Mouse (Mus musculus): ENCODE measurements around the gene Gm49601. TPM values are rescaled to one million over a fixed set of nuclear protein-coding genes. Genes with fewer than 3 reads are reported as not detected.
A peak's percentile ranks its signal among the peaks of the same experiment; 100 is the strongest.

Gm49601 gene
- total and polyA plus RNA-seq, 3 experiments = 1.4 TPM; not detected in 2

- Histone ChIP-seq H3K9me3 (replicated peaks; ENCODE audit: low read length) (peaks cover 2% of the 10 kb centered on the region), H3K9ac (ENCODE audit: insufficient read depth, low read depth) (no peak overlapping the region), H3K27me3 (replicated peaks) (peaks cover 88% of the 10 kb centered on the region), H3K36me3 (replicated peaks in 1 of 2; ENCODE audit: control insufficient read depth in 1 of 2, insufficient read depth in 1 of 2, low read length in 1 of 2) (no peaks in the 10 kb centered on the region), H3K4me1 (ENCODE audit: control insufficient read depth in 1 of 2, insufficient read depth in 2 of 2) (peaks cover 5 to 26% of the 10 kb centered on the region in 2 experiments; a peak in 3 of 4 replicates), H3K4me2 (ENCODE audit: insufficient read depth, low read depth, poor library complexity, severe bottlenecking) (peak overlapping the region; percentile 44), H3K27ac (ENCODE audit: insufficient read depth, low read depth) (no peak overlapping the region), H3K79me2 (replicated peaks; ENCODE audit: control insufficient read depth, extremely low read depth, insufficient read depth, poor library complexity, severe bottlenecking) (no peaks in the 10 kb centered on the region), H3K4me3 (replicated peaks in 1 of 3; ENCODE audit: low read depth in 2 of 3, low read length in 2 of 3, poor library complexity in 1 of 3) (no peak overlapping the region)
- no peak for DNase-seq (ENCODE audit: extremely low read depth)
- in situ Hi-C loops (cut with MboI; ENCODE audit: low pct_ligation_motif_present, low pct_unique_long_range_greater_than_20kb, low sequenced_read_pairs) = no loop called here
- no peak for TF ChIP-seq BHLHE40 (IDR thresholded peaks at IDR 0.05; ENCODE audit: low read depth, low read length)
- TF ChIP-seq USF1 (IDR thresholded peaks at IDR 0.05; ENCODE audit: low read depth, low read length) = no peak
- peak; percentile 3; the same call in 1 of the 2 replicates for TF ChIP-seq ELF1 (IDR thresholded peaks at IDR 0.05; ENCODE audit: low read depth, low read length)
- no peak for TF ChIP-seq MEF2A (IDR thresholded peaks at IDR 0.05; ENCODE audit: borderline replicate concordance, low read depth, low read length)
- TF ChIP-seq SMC3 (IDR thresholded peaks at IDR 0.05; ENCODE audit: low read depth, low read length) = no peak
- dilution Hi-C loops (cut with MboI; ENCODE audit: extremely low pct_ligation_motif_present, extremely low pct_unique_long_range_greater_than_20kb, low sequenced_read_pairs) = no loop called here
These were observed 4.1 kb upstream of the Gm49601 start for GRCm38 (mm10) chr16:18630291-18630690.

GRCm38 (mm10) chr16:18629390-18630231 is 3.4 kb upstream of the Gm49601 start, which contains the start of gene Sept5:
Gene Sept5, minus strand, starts transcription at chr16:18629954.
- Histone ChIP-seq H3K4me1 (ENCODE audit: control insufficient read depth in 1 of 2, insufficient read depth in 2 of 2) (peaks cover 5 to 26% of the 10 kb centered on the region in 2 experiments; a peak in 3 of 4 replicates), H3K27ac (ENCODE audit: insufficient read depth, low read depth) (no peak within 1 kb of the TSS), H3K4me2 (ENCODE audit: insufficient read depth, low read depth, poor library complexity, severe bottlenecking) (peak within 1 kb of the TSS; percentile 44), H3K36me3 (replicated peaks in 1 of 2; ENCODE audit: control insufficient read depth in 1 of 2, insufficient read depth in 1 of 2, low read length in 1 of 2) (no peaks in the 10 kb centered on the region), H3K4me3 (replicated peaks in 1 of 3; ENCODE audit: low read depth in 2 of 3, low read length in 2 of 3, poor library complexity in 1 of 3) (peak within 1 kb of the TSS; percentile 16 to 62 (median 39)), H3K9ac (ENCODE audit: insufficient read depth, low read depth) (peak within 1 kb of the TSS; percentile 2; the same call in 1 of the 2 replicates), H3K27me3 (replicated peaks) (peaks cover 91% of the 10 kb centered on the region), H3K79me2 (replicated peaks; ENCODE audit: control insufficient read depth, extremely low read depth, insufficient read depth, poor library complexity, severe bottlenecking) (no peaks in the 10 kb centered on the region), H3K9me3 (replicated peaks; ENCODE audit: low read length) (peaks cover 2% of the 10 kb centered on the region)
- in situ Hi-C loops (cut with MboI; ENCODE audit: low pct_ligation_motif_present, low pct_unique_long_range_greater_than_20kb, low sequenced_read_pairs) = no loop called here
- no peak for DNase-seq (ENCODE audit: extremely low read depth)
- TF ChIP-seq NELFE (IDR thresholded peaks at IDR 0.05; ENCODE audit: low read depth, low read length) (no peak), USF2 (conservative IDR thresholded peaks at IDR 0.05; ENCODE audit: low read depth, low read length) (no peak), POLR2AphosphoS2 (IDR thresholded peaks at IDR 0.05; ENCODE audit: low read depth, low read length) (no peak), NRF1 (IDR thresholded peaks at IDR 0.05; ENCODE audit: low read depth, low read length) (no peak), MAX (IDR thresholded peaks at IDR 0.05; ENCODE audit: low read length) (no peak), RCOR1 (conservative IDR thresholded peaks at IDR 0.05; ENCODE audit: low read depth, low read length) (no peak), SIN3A (IDR thresholded peaks at IDR 0.05; ENCODE audit: low read length) (peak; percentile 51), MXI1 (IDR thresholded peaks at IDR 0.05; ENCODE audit: low read depth, low read length) (0 out of 2 replicates have a peak, but pooled peaks have one; percentile 41), ELF1 (IDR thresholded peaks at IDR 0.05; ENCODE audit: low read depth, low read length) (0 out of 2 replicates have a peak, but pooled peaks have one; percentile 6)
- dilution Hi-C loops (cut with MboI; ENCODE audit: extremely low pct_ligation_motif_present, extremely low pct_unique_long_range_greater_than_20kb, low sequenced_read_pairs) = no loop called here

Measured in CH12.LX (cell line).